Mouse (Mus musculus) cortical plate, adult 2 months (tissue): ENCODE results near the gene Arfgap2. TPM values are rescaled to one million over a fixed set of nuclear protein-coding genes. Genes with fewer than 3 reads are reported as not detected.

Experiments
- H3K27ac ChIP-seq: fragments of 200-500 bp; 2 replicates; pipeline ENCODE4 v1.5.1; 2012; ENCODE audit warnings: low read length, control low read depth, inconsistent platforms; ENCODE audit not compliant: insufficient read depth
- H3K4me1 ChIP-seq: fragments of 200-500 bp; 2 replicates; pipeline ENCODE4 v1.6.1; 2011; ENCODE audit warnings: low read length; ENCODE audit not compliant: control insufficient read depth, insufficient read depth
- H3K4me3 ChIP-seq: fragments of 200-500 bp; 2 replicates; pipeline ENCODE4 v1.5.1; 2011; ENCODE audit warnings: mild to moderate bottlenecking, low read length, control low read depth; ENCODE audit not compliant: insufficient read depth
- CTCF ChIP-seq: fragments of 200-500 bp; IDR thresholded peaks from 2 replicates; pipeline ENCODE4 v1.5.1; 2011; ENCODE audit warnings: mild to moderate bottlenecking, control low read depth, low read length; ENCODE audit not compliant: insufficient read depth; ENCODE audit errors: extremely low read depth
- POLR2A ChIP-seq: fragments of 200-500 bp; IDR thresholded peaks from 2 replicates; pipeline ENCODE4 v1.6.1; 2011; ENCODE audit warnings: mild to moderate bottlenecking, low read length, control low read depth; ENCODE audit not compliant: insufficient read depth; ENCODE audit errors: extremely low read depth
- polyA plus RNA-seq: library from polyadenylated mRNA; depleted of rRNA; stranded (reverse); fragments of >200 nt; gene quantifications from 2 replicates; pipeline ENCODE4 v1.2.3, GENCODE M21; 2012; rRNA removed

The Arfgap2 gene
- polyA plus RNA-seq, 1 experiment = 32.7 TPM

DNA sequence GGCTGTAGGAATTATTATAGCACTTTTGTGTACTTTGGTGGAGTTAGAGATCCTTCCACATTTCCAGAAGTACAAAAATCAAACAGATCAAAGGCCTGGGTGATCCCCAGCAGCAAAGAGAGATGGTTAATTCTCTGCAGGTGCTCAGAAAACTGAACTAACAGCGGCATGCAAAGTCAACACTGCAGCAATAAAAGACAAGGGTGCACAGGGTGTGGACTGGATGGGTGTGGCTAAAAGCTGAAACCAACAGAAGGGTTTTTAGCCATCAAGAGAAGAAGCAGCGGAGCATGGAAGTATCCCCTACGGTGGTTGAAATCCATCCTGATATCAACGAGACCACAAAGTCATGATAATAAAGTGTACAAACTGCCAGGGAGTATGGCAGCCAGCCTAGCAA, 57.7 kb downstream of the Arfgap2 start:
- no peak overlapping the region for H3K27ac ChIP-seq
- no peak overlapping the region for H3K4me3 ChIP-seq
- TF ChIP-seq CTCF (no peak), POLR2A (no peak)
- H3K4me1 ChIP-seq = no peaks in the 10 kb centered on the region

DNA sequence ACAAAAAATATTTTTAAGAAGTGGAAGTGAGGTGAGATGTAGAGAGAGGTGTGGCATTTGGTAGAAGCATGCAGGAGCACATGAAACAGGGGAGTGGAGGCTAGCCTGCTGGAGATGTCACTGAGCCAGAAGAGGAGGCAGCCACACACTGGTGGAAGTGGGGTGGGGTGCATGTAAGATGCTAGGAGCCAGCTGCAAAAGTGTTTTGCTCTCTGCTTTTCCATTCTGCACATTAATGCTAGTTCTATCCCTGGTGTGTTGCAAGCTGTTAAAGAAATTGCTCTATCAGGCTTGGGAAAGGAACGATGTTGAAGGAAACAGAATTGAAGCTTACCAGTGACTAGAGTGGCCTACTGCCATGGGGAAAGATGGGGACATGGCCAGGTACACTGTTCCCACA, 59.6 kb downstream of the Arfgap2 start:
- Histone ChIP-seq H3K4me1 (no peaks in the 10 kb centered on the region), H3K27ac (0 out of 2 replicates have a peak overlapping the region, but pooled peaks have one; percentile 24), H3K4me3 (no peak overlapping the region)
- TF ChIP-seq CTCF (no peak), POLR2A (no peak)

DNA sequence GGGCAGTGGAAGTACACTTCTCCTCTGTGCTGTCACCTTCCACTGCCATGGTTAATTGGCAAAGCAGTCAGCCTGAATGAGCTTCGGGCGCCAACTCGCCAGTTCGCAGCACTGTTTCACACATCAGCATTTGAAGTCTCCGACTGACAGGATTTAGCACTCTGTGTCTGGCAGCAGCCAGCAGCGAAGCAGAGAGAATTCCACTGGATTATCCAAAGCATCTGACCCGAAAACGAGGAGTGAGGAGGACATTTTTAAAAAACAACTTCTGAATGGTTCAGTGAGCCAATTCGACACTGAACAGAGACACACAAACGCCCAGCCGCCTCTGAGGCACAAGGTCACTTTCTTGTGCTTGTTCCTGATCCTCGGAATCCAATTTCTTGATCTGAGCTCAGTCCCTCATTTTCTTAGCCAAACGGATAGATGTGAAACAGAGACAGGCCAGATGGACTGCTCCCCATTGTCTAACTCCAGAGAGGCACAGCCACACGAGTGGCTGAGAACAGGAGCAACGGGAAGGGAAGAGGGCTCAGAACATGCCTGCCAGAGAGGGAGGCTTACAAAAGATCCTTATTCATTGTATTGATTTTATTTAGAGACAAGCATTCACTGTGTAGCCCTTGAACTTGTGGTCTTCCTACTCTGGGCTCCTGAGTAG, 60.1 kb downstream of the Arfgap2 start:
- Histone ChIP-seq H3K4me1 (peaks cover 2% of the 10 kb centered on the region; the same call in 1 of the 2 replicates), H3K4me3 (no peak overlapping the region), H3K27ac (0 out of 2 replicates have a peak overlapping the region, but pooled peaks have one; percentile 24)
- no peak for TF ChIP-seq POLR2A
- TF ChIP-seq CTCF = no peak

Other genes with a start within 250 kb of the Arfgap2 start
- 0.61 and 1.9 TPM in 2 replicates for gene Rapsn, start 229.4 kb upstream of the Arfgap2 start, polyA plus RNA-seq
- gene Psmc3, start 211.0 kb upstream of the Arfgap2 start, polyA plus RNA-seq = 202 and 205 TPM in 2 replicates
- 51.3 and 54.7 TPM in 2 replicates for gene Slc39a13, start 194.6 kb upstream of the Arfgap2 start, polyA plus RNA-seq
- 9.3 and 10.6 TPM in 2 replicates for gene Spi1, start 182.6 kb upstream of the Arfgap2 start, polyA plus RNA-seq
- 0.89 and 0.98 TPM in 2 replicates for gene Mybpc3, start 146.8 kb upstream of the Arfgap2 start, polyA plus RNA-seq
- 152 and 178 TPM in 2 replicates for gene Madd, start 81.1 kb upstream of the Arfgap2 start, polyA plus RNA-seq
- 8.2 and 8.3 TPM in 2 replicates for gene Nr1h3, start 62.1 kb upstream of the Arfgap2 start, polyA plus RNA-seq
- 34.2 and 35.3 TPM in 2 replicates for gene Acp2, start 62.1 kb upstream of the Arfgap2 start, polyA plus RNA-seq
- gene Ddb2, start 28.0 kb upstream of the Arfgap2 start, polyA plus RNA-seq = 37.4 and 41.3 TPM in 2 replicates
- gene Pacsin3, start 9.0 kb upstream of the Arfgap2 start, polyA plus RNA-seq = 90.4 and 100 TPM in 2 replicates
- 119 and 121 TPM in 2 replicates for gene 1110051M20Rik, start 179.7 kb downstream of the Arfgap2 start, polyA plus RNA-seq
- 12.4 and 13.0 TPM in 2 replicates for gene Lrp4, start 192.5 kb downstream of the Arfgap2 start, polyA plus RNA-seq